Mouse (Mus musculus) forelimb bud, embryonic 11.5 days (tissue): ENCODE measurements around the gene Unc13d.

Source experiments
- DNase-seq: peaks from one replicate; pipeline ENCODE4 v3.0.0-alpha.2; 2012; ENCODE audit warnings: low read depth, low spot score

Unc13d gene

GRCm38 (mm10) chr11:116078676-116079320 lies 1.0 kb upstream of the Unc13d start:
- DNase-seq: no peak

GRCm38 (mm10) chr11:116078221-116078620 lies 460 bp upstream of the Unc13d start:
- no peak for DNase-seq

- no peak for DNase-seq
These were observed 925 bp downstream of the Unc13d start for GRCm38 (mm10) chr11:116076836-116077235.

- DNase-seq: no peak
These were observed 1.6 kb downstream of the Unc13d start for GRCm38 (mm10) chr11:116076266-116076540.

- no peak for DNase-seq
These were observed 2.1 kb downstream of the Unc13d start for GRCm38 (mm10) chr11:116075539-116076265.

- no peak for DNase-seq
These were observed 3.2 kb downstream of the Unc13d start for GRCm38 (mm10) chr11:116074436-116074991.

GRCm38 (mm10) chr11:116072608-116073007 lies 5.2 kb downstream of the Unc13d start:
- no peak for DNase-seq

GRCm38 (mm10) chr11:116071510-116071909 lies 6.3 kb downstream of the Unc13d start:
- DNase-seq: no peak

GRCm38 (mm10) chr11:116065345-116065744 lies 12.4 kb downstream of the Unc13d start:
- no peak for DNase-seq

GRCm38 (mm10) chr11:116064187-116064867 lies 13.4 kb downstream of the Unc13d start:
- DNase-seq: no peak

- DNase-seq: no peak
These were observed 14.2 kb downstream of the Unc13d start for GRCm38 (mm10) chr11:116063562-116063961.

- no peak for DNase-seq
These were observed 15.2 kb downstream of the Unc13d start for GRCm38 (mm10) chr11:116062521-116062920.

GRCm38 (mm10) chr11:116061641-116062415 lies 15.9 kb downstream of the Unc13d start:
- no peak for DNase-seq

- no peak for DNase-seq
These were observed 17.2 kb downstream of the Unc13d start for GRCm38 (mm10) chr11:116060596-116060995.

GRCm38 (mm10) chr11:116059691-116060025 lies 18.1 kb downstream of the Unc13d start:
- no peak for DNase-seq

- DNase-seq: no peak
These were observed 18.7 kb downstream of the Unc13d start for GRCm38 (mm10) chr11:116058868-116059690.

- DNase-seq: no peak
These were observed 19.6 kb downstream of the Unc13d start for GRCm38 (mm10) chr11:116058022-116058614.

GRCm38 (mm10) chr11:116057237-116057881 lies 20.4 kb downstream of the Unc13d start:
- DNase-seq: no peak

GRCm38 (mm10) chr11:116055873-116056272 lies 21.9 kb downstream of the Unc13d start:
- DNase-seq: no peak
